Comparison of ENCODE assay signal across 7 mouse cellular contexts in genomic region chr10:41288771-41289415, GRCm38 (mm10). TPM values are rescaled to one million over a fixed set of nuclear protein-coding genes. Genes with fewer than 3 reads are reported as not detected.
DNase-seq lines count a peak whose midpoint lies in the region; ATAC-seq lines count a peak whose summit lies in the region.

No protein-coding gene starts in this region.

- peak overlapping the region; percentile 82 for H3K27ac ChIP-seq in embryonic facial prominence, embryonic 10.5 days (replicated peaks)
- H3K27ac ChIP-seq in limb, embryonic 10.5 days = peak overlapping the region; percentile 81
- no peak overlapping the region; the same call in 1 of the 2 replicates for H3K27ac ChIP-seq in midbrain, embryonic 14.5 days (replicated peaks; ENCODE audit: low read depth, low read length)

- H3K36me3 ChIP-seq in embryonic facial prominence, embryonic 10.5 days (replicated peaks) = no peaks in the 10 kb centered on the region; the same call in 1 of the 2 replicates
- 0 out of 2 replicates have a peak, but pooled peaks cover 3% of the 10 kb centered on the region for H3K36me3 ChIP-seq in limb, embryonic 10.5 days
- H3K36me3 ChIP-seq in midbrain, embryonic 14.5 days (ENCODE audit: control insufficient read depth, insufficient read depth, low read length) = peaks cover 4% of the 10 kb centered on the region; the same call in 1 of the 2 replicates

- H3K9ac ChIP-seq in midbrain, embryonic 14.5 days (replicated peaks; ENCODE audit: low read length) = no peak overlapping the region

- H3K4me1 ChIP-seq in embryonic facial prominence, embryonic 10.5 days = peaks cover 22% of the 10 kb centered on the region
- peaks cover 24% of the 10 kb centered on the region for H3K4me1 ChIP-seq in limb, embryonic 10.5 days
- H3K4me1 ChIP-seq in midbrain, embryonic 14.5 days (ENCODE audit: control insufficient read depth, insufficient read depth, low read length) = 0 out of 2 replicates have a peak, but pooled peaks cover 3% of the 10 kb centered on the region

- DNase-seq in adrenal gland, adult 8-10 months = peak; percentile 58
- DNase-seq in embryonic facial prominence, embryonic 10.5 days (ENCODE audit: low spot score) = peak; percentile 91
- peak; percentile 67 to 82 for DNase-seq in heart, adult 18-20 months
- DNase-seq in kidney, adult 18-20 months = peak; percentile 77
- DNase-seq in limb, embryonic 10.5 days (ENCODE audit: low spot score) = peak; percentile 94
- peak; percentile 97 for DNase-seq in midbrain, embryonic 14.5 days
- DNase-seq in spleen, adult 12 weeks (ENCODE audit: low spot score) = peak; percentile 72

- no peaks in the 10 kb centered on the region for H3K9me3 ChIP-seq in embryonic facial prominence, embryonic 10.5 days
- H3K9me3 ChIP-seq in limb, embryonic 10.5 days (replicated peaks) = no peaks in the 10 kb centered on the region
- H3K9me3 ChIP-seq in midbrain, embryonic 14.5 days (ENCODE audit: control insufficient read depth, low read length) = no peaks in the 10 kb centered on the region

- H3K4me3 ChIP-seq in embryonic facial prominence, embryonic 10.5 days = no peak overlapping the region
- H3K4me3 ChIP-seq in limb, embryonic 10.5 days = no peak overlapping the region
- H3K4me3 ChIP-seq in midbrain, embryonic 14.5 days (replicated peaks; ENCODE audit: low read depth, low read length) = no peak overlapping the region

- H3K4me2 ChIP-seq in midbrain, embryonic 14.5 days (ENCODE audit: low read length) = no peak overlapping the region

- 42% methylated on average over 16 of the region's 16 CpGs for WGBS in embryonic facial prominence, embryonic 10.5 days
- 39% methylated on average over 16 of the region's 16 CpGs for WGBS in limb, embryonic 10.5 days
- WGBS in midbrain, embryonic 14.5 days = 31% methylated on average over 16 of the region's 16 CpGs

- peak; percentile 86 for ATAC-seq in midbrain, embryonic 14.5 days (ENCODE audit: low FRiP score, low TSS enrichment)

- H3K27me3 ChIP-seq in embryonic facial prominence, embryonic 10.5 days (replicated peaks; ENCODE audit: low read depth, poor library complexity, severe bottlenecking) = no peaks in the 10 kb centered on the region
- H3K27me3 ChIP-seq in limb, embryonic 10.5 days (ENCODE audit: low read depth, poor library complexity, severe bottlenecking) = no peaks in the 10 kb centered on the region
- H3K27me3 ChIP-seq in midbrain, embryonic 14.5 days (ENCODE audit: control insufficient read depth, insufficient read depth, low read length) = no peaks in the 10 kb centered on the region

RNA-seq across cellular contexts. Expression of gene Fig4, which starts 14.2 kb away (rescaled TPM):
- total RNA-seq in adrenal gland, adult 8-10 months (2022) = 10 to 100 TPM; 23.1 to 25.6 (median 24.1) TPM
- 14.2 and 14.5 TPM in 2 replicates for polyA plus RNA-seq in embryonic facial prominence, embryonic 10.5 days (2016; fragmentation: Nextera tagmentation; extraction: Ambion mirVana)
- total RNA-seq in heart, adult 18-20 months (2021) = 10 to 100 TPM; 28.6 to 28.9 TPM
- polyA plus RNA-seq in limb, embryonic 10.5 days (2016; fragmentation: Nextera tagmentation; extraction: Ambion mirVana) = 13.2 and 14.7 TPM in 2 replicates
- 26.9 and 33.9 TPM in 2 replicates for polyA plus RNA-seq in midbrain, embryonic 14.5 days (2014; fragmentation: Nextera tagmentation; extraction: Ambion mirVana)

RNA-seq across cellular contexts. Expression of gene Ak9, which starts 14.9 kb away (rescaled TPM):
- under 1 TPM in 2 of 4 experiments, not detected in 2; 0.05 to 0.14 TPM for total RNA-seq in adrenal gland, adult 8-10 months (2022)
- polyA plus RNA-seq in embryonic facial prominence, embryonic 10.5 days (2016; fragmentation: Nextera tagmentation; extraction: Ambion mirVana) = 0.04 and 0.05 TPM in 2 replicates
- total RNA-seq in heart, adult 18-20 months (2021) = under 1 TPM in 1 of 2 experiments, not detected in 1; 0.05 TPM
- polyA plus RNA-seq in limb, embryonic 10.5 days (2016; fragmentation: Nextera tagmentation; extraction: Ambion mirVana) = not detected in 2 replicates
- polyA plus RNA-seq in midbrain, embryonic 14.5 days (2014; fragmentation: Nextera tagmentation; extraction: Ambion mirVana) = 0.08 and 0.12 TPM in 2 replicates
